Mouse (Mus musculus): ENCODE data around the gene Ephx4. TPM values are rescaled to one million over a fixed set of nuclear protein-coding genes. Genes with fewer than 3 reads are reported as not detected.
A peak's percentile ranks its signal among the peaks of the same experiment; 100 is the strongest.

The Ephx4 gene
- total and polyA plus RNA-seq, 3 experiments = 0.23 to 0.45 (median 0.26) TPM

DNA sequence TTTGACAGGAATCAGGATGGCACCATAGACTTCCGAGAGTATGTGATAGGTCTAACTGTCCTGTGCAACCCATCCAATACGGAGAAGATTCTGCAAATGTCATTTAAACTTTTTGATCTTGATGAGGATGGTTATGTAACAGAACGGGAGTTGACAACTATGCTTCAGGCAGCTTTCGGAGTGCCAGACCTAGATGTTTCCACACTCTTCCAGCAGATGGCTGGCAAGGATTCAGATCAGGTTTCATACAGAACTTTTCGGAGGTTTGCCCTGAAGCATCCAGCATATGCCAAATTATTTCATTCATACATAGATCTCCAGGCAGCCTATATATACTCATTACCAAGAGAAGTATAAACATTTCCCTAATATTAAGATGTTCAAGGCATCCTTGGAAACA lies 31.5 kb downstream of the Ephx4 start:
- Histone ChIP-seq H3K27me3 (ENCODE audit: control insufficient read depth, insufficient read depth, low read length) (no peaks in the 10 kb centered on the region), H3K9ac (ENCODE audit: low read depth, low read length) (no peak overlapping the region), H3K4me3 (no peak overlapping the region), H3K36me3 (ENCODE audit: control insufficient read depth, insufficient read depth, low read length) (no peaks in the 10 kb centered on the region), H3K27ac (no peak overlapping the region), H3K79me2 (replicated peaks; ENCODE audit: control insufficient read depth, insufficient read depth, low read length) (no peaks in the 10 kb centered on the region), H3K4me1 (ENCODE audit: control insufficient read depth, insufficient read depth, low read length) (no peaks in the 10 kb centered on the region)
- intact Hi-C loops (cut with DNase I) = no loop called here
- TF ChIP-seq EP300 (IDR thresholded peaks at IDR 0.05; ENCODE audit: insufficient read depth, low read depth, low read length) (no peak), CTCF (IDR thresholded peaks at IDR 0.05) (no peak), POLR2A (IDR thresholded peaks at IDR 0.05; ENCODE audit: insufficient read depth, low read depth, low read length) (no peak)
- 74% methylated on average over 5 of the region's 5 CpGs for WGBS
- DNase-seq = no peak

DNA sequence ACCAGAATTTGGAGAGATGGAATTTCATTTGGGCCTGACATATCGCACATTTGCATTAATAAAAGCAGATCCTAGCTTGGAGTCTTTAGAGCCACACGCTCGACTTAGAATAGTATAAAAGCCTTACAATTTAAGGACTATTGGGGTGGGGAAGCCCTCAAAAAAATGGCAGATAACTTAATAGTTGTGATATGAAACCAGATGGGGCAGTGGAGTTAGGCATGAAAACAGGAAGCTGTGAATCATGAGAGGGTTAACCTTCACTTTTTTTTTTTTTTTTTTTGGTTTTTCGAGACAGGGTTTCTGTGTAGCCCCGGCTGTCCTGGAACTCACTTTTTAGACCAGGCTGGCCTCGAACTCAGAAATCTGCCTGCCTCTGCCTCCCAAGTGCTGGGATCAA lies 33.6 kb downstream of the Ephx4 start:
- no peak overlapping the region for H3K4me3 ChIP-seq
- no peak overlapping the region for H3K9ac ChIP-seq (ENCODE audit: low read depth, low read length)
- H3K4me1 ChIP-seq (ENCODE audit: control insufficient read depth, insufficient read depth, low read length) = no peaks in the 10 kb centered on the region
- 86% methylated on average over 6 of the region's 6 CpGs for WGBS
- no peaks in the 10 kb centered on the region for H3K36me3 ChIP-seq (ENCODE audit: control insufficient read depth, insufficient read depth, low read length)
- intact Hi-C loops (cut with DNase I) = loop anchor here (5.0 kb wide), 2 partner anchors 79 to 161 kb away; partner anchors contain the start of genes Glmn and Rpap2
- H3K27me3 ChIP-seq (ENCODE audit: control insufficient read depth, insufficient read depth, low read length) = no peaks in the 10 kb centered on the region
- no peak overlapping the region for H3K27ac ChIP-seq
- TF ChIP-seq EP300 (IDR thresholded peaks at IDR 0.05; ENCODE audit: insufficient read depth, low read depth, low read length) = no peak
- TF ChIP-seq CTCF (IDR thresholded peaks at IDR 0.05) = no peak
- TF ChIP-seq POLR2A (IDR thresholded peaks at IDR 0.05; ENCODE audit: insufficient read depth, low read depth, low read length) = no peak
- no peaks in the 10 kb centered on the region for H3K79me2 ChIP-seq (replicated peaks; ENCODE audit: control insufficient read depth, insufficient read depth, low read length)
- DNase-seq = no peak

DNA sequence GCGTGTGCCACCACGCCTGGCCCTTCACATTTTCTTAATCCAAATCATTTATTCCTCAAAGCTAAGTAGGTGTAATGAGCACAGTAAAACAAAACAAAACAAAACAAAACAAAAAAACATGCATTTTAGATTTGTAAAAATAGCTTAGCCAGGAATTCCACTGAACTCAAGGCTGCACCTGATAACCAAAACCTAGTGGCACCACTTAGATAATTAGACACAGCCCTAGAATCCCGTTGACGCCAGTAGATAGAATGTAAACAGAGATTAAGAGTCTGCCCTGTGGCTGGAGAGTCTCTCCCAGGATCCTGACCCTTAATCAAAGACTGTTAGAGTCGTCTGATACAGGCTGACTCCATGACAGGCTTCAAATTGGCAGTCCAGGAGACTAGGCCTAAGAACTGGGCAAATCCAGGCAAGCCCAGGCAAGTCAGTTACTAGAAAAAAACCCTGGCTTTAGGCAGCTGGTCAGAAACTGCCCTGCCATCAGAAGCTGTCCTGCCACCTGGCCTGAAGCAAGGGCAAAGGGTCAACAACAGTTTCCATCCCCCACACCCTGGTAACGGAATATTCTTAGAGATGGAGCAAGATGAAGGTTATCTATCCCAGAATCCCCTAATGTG lies 34.2 kb downstream of the Ephx4 start:
- no peak for DNase-seq
- intact Hi-C loops (cut with DNase I) = loop anchor here (5.0 kb wide), 2 partner anchors 79 to 161 kb away; partner anchors contain the start of genes Glmn and Rpap2
- Histone ChIP-seq H3K27me3 (ENCODE audit: control insufficient read depth, insufficient read depth, low read length) (no peaks in the 10 kb centered on the region), H3K79me2 (replicated peaks; ENCODE audit: control insufficient read depth, insufficient read depth, low read length) (no peaks in the 10 kb centered on the region), H3K27ac (no peak overlapping the region), H3K36me3 (ENCODE audit: control insufficient read depth, insufficient read depth, low read length) (no peaks in the 10 kb centered on the region), H3K4me1 (ENCODE audit: control insufficient read depth, insufficient read depth, low read length) (no peaks in the 10 kb centered on the region), H3K4me3 (no peak overlapping the region), H3K9ac (ENCODE audit: low read depth, low read length) (no peak overlapping the region)
- TF ChIP-seq EP300 (IDR thresholded peaks at IDR 0.05; ENCODE audit: insufficient read depth, low read depth, low read length) = no peak
- no peak for TF ChIP-seq POLR2A (IDR thresholded peaks at IDR 0.05; ENCODE audit: insufficient read depth, low read depth, low read length)
- TF ChIP-seq CTCF (IDR thresholded peaks at IDR 0.05) = no peak
- 80% methylated on average over 6 of the region's 6 CpGs for WGBS

DNA sequence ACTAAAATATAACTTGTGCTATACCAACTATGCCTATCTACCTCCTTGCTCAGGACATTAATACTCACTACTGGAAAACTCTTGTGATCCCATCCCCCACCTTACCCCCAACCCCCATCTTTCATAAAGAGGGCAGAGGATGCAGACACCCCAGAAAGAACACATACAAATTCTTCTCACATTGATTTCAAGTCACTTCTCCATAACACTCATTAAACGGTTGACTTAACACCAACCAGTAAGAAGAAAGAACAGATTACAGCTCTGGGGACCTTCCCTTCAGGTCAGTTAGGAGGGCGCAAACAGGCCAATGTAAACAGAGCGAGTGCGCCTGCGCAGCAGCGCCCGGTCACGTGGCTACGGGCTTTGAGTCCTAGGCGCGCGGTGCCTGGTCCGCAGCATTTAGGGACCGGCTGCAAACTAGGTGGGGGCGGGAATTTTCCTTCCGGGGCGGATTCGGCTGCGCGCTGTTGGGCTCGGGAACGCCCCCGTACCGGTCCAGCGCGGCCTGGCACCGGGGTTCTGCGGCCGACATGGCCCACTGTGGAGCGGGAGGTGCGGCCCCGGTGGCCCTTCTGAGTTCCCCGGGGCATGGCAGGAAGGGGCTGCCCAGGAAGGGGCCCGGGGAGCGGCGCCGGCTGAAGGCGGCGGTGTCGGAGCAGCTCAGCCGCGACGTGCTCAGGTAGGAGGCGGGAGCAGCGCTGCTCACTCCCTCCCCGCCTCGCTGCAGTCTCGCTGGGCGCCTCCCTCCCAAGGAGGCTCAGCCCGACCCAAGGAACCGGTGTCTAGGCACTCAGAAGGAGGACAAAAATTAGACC lies 35.1 kb downstream of the Ephx4 start, which contains the start of gene Btbd8:
Gene Btbd8, plus strand, starts transcription at position 534 of the 818 bp plus-strand sequence.
- peak; percentile 93 to 97 for DNase-seq
- Histone ChIP-seq H3K79me2 (replicated peaks; ENCODE audit: control insufficient read depth, insufficient read depth, low read length) (no peaks in the 10 kb centered on the region), H3K9ac (ENCODE audit: low read depth, low read length) (peak within 1 kb of the TSS; percentile 97), H3K27me3 (ENCODE audit: control insufficient read depth, insufficient read depth, low read length) (no peaks in the 10 kb centered on the region), H3K36me3 (ENCODE audit: control insufficient read depth, insufficient read depth, low read length) (no peaks in the 10 kb centered on the region), H3K27ac (peak within 1 kb of the TSS; percentile 89), H3K4me1 (ENCODE audit: control insufficient read depth, insufficient read depth, low read length) (no peaks in the 10 kb centered on the region), H3K4me3 (peak within 1 kb of the TSS; percentile 83)
- under 1% methylated on average over 51 of the region's 51 CpGs for WGBS
- intact Hi-C loops (cut with DNase I) = loop anchor here (5.0 kb wide), 2 partner anchors 80 to 160 kb away; partner anchors contain the start of genes Glmn and Rpap2
- no peak for TF ChIP-seq CTCF (IDR thresholded peaks at IDR 0.05)
- peak; percentile 75 for TF ChIP-seq EP300 (IDR thresholded peaks at IDR 0.05; ENCODE audit: insufficient read depth, low read depth, low read length)
- TF ChIP-seq POLR2A (IDR thresholded peaks at IDR 0.05; ENCODE audit: insufficient read depth, low read depth, low read length) = peak; percentile 55

DNA sequence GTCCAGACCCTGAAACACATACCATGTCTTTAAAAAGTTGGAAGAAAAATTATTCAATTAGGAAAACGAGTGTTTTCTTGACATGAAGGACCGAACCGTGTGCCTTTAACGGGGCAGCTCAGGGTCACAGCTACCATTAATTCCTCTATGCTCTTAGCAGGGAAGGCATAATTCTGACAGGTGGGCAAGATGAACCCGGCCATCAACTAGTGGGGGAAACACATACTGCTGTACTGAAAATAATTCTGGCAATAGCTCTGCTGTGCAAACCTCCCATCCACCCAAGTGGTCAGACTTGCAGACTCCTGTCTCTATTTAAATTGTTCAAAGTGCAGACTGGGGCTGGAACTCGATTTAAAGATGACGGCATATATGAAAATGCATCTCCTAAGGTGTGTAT lies 35.8 kb downstream of the Ephx4 start:
- Histone ChIP-seq H3K9ac (ENCODE audit: low read depth, low read length) (peak overlapping the region; percentile 97), H3K36me3 (ENCODE audit: control insufficient read depth, insufficient read depth, low read length) (no peaks in the 10 kb centered on the region), H3K79me2 (replicated peaks; ENCODE audit: control insufficient read depth, insufficient read depth, low read length) (no peaks in the 10 kb centered on the region), H3K4me3 (peak overlapping the region; percentile 83), H3K4me1 (ENCODE audit: control insufficient read depth, insufficient read depth, low read length) (no peaks in the 10 kb centered on the region), H3K27ac (peak overlapping the region; percentile 89), H3K27me3 (ENCODE audit: control insufficient read depth, insufficient read depth, low read length) (no peaks in the 10 kb centered on the region)
- TF ChIP-seq POLR2A (IDR thresholded peaks at IDR 0.05; ENCODE audit: insufficient read depth, low read depth, low read length) (no peak), EP300 (IDR thresholded peaks at IDR 0.05; ENCODE audit: insufficient read depth, low read depth, low read length) (no peak)
- WGBS = 25% methylated on average over 7 of the region's 7 CpGs
- no peak for DNase-seq
- intact Hi-C loops (cut with DNase I) = loop anchor here (5.0 kb wide), 2 partner anchors 81 to 159 kb away; partner anchors contain the start of genes Glmn and Rpap2

All from heart, adult 2 months (tissue).